Mouse (Mus musculus) left cerebral cortex, postnatal 4 days (tissue): Measurements from ENCODE around the gene Prps2. TPM values are rescaled to one million over a fixed set of nuclear protein-coding genes. Genes with fewer than 3 reads are reported as not detected.
"Not testable (repeated sequence)": the region's sequence is repeated elsewhere in the genome, so short reads cannot be mapped to it uniquely, and the experiment has no call there.

Experiments used
- DNase-seq: peaks from one replicate; pipeline ENCODE4 v3.0.0-alpha.2; 2022
- intact Hi-C: fragments of 180-260 bp; cut with DNase I; formaldehyde crosslinking; loops from one replicate; pipeline ENCODE4 v1.15.1; 2025
- total RNA-seq, 2 experiments: library from RNA; stranded (reverse); gene quantifications; 2 replicates each; pipeline ENCODE4 v1.2.3; 2021

The Prps2 gene
- 10 to 100 TPM; 20.5 to 22.9 TPM for total RNA-seq

- peak; percentile 42 for DNase-seq
- intact Hi-C loops: no loop called here
Observed at GRCm38 (mm10) chrX:167382047-167382853, at the start of gene Prps2. Gene Prps2, minus strand, starts transcription at chrX:167382749.

GRCm38 (mm10) chrX:167417654-167418053 is 35.1 kb upstream of the Prps2 start:
- DNase-seq: no peak
- intact Hi-C loops: no loop called here

- DNase-seq: no peak
- intact Hi-C loops: no loop called here
Observed at GRCm38 (mm10) chrX:167394940-167395339, 12.4 kb upstream of the Prps2 start.

- DNase-seq: no peak
Observed at GRCm38 (mm10) chrX:167386647-167387046, 4.1 kb upstream of the Prps2 start.

GRCm38 (mm10) chrX:167382854-167383186 is 271 bp upstream of the Prps2 start:
- intact Hi-C loops: no loop called here
- DNase-seq: no peak

More at GRCm38 (mm10) chrX:167386647-167387046, 4.1 kb upstream of the Prps2 start:
- intact Hi-C loops: no loop called here

GRCm38 (mm10) chrX:167381583-167382046 is 934 bp downstream of the Prps2 start:
- DNase-seq: no peak
- intact Hi-C loops: no loop called here

- DNase-seq: no peak
- intact Hi-C loops: no loop called here
Observed at GRCm38 (mm10) chrX:167380073-167380472, 2.5 kb downstream of the Prps2 start.

GRCm38 (mm10) chrX:167361231-167361630 is 21.3 kb downstream of the Prps2 start:
- intact Hi-C loops, DNase-seq: not testable (repeated sequence)

- intact Hi-C loops: no loop called here
- DNase-seq: no peak
Observed at GRCm38 (mm10) chrX:167359704-167360103, 22.8 kb downstream of the Prps2 start.

- intact Hi-C loops: no loop called here
- no peak for DNase-seq
Observed at GRCm38 (mm10) chrX:167357415-167357814, 25.1 kb downstream of the Prps2 start.

GRCm38 (mm10) chrX:167355965-167356364 is 26.6 kb downstream of the Prps2 start:
- no peak for DNase-seq
- intact Hi-C loops: no loop called here

GRCm38 (mm10) chrX:167353617-167354016 is 28.9 kb downstream of the Prps2 start:
- intact Hi-C loops: no loop called here
- DNase-seq: no peak

- no peak for DNase-seq
- intact Hi-C loops: no loop called here
Observed at GRCm38 (mm10) chrX:167346440-167346839, 36.1 kb downstream of the Prps2 start.

- intact Hi-C loops: no loop called here
Observed at GRCm38 (mm10) chrX:167344356-167344755, 38.2 kb downstream of the Prps2 start.

GRCm38 (mm10) chrX:167341811-167342210 is 40.7 kb downstream of the Prps2 start:
- no peak for DNase-seq
- intact Hi-C loops: no loop called here

More at GRCm38 (mm10) chrX:167344356-167344755, 38.2 kb downstream of the Prps2 start:
- no peak for DNase-seq

GRCm38 (mm10) chrX:167340190-167340589 is 42.4 kb downstream of the Prps2 start:
- no peak for DNase-seq
- intact Hi-C loops: no loop called here

- DNase-seq: no peak
- intact Hi-C loops: no loop called here
Observed at GRCm38 (mm10) chrX:167337990-167338389, 44.6 kb downstream of the Prps2 start.

- intact Hi-C loops: no loop called here
- no peak for DNase-seq
Observed at GRCm38 (mm10) chrX:167334571-167334970, 48.0 kb downstream of the Prps2 start.

- intact Hi-C loops: no loop called here
- DNase-seq: no peak
Observed at GRCm38 (mm10) chrX:167332607-167333006, 49.9 kb downstream of the Prps2 start.

GRCm38 (mm10) chrX:167330993-167331392 is 51.6 kb downstream of the Prps2 start:
- DNase-seq: no peak
- intact Hi-C loops: no loop called here

GRCm38 (mm10) chrX:167330399-167330798 is 52.1 kb downstream of the Prps2 start, which contains the start of gene Tlr7:
Gene Tlr7, minus strand, starts transcription at chrX:167330558.
- intact Hi-C loops: no loop called here
- no peak for DNase-seq

GRCm38 (mm10) chrX:167329620-167330019 is 52.9 kb downstream of the Prps2 start:
- DNase-seq: no peak

More at GRCm38 (mm10) chrX:167329620-167330019, 52.9 kb downstream of the Prps2 start:
- intact Hi-C loops: no loop called here
